Mouse (Mus musculus) erythroblast, adult 5-6 weeks (primary cell): Measurements from ENCODE around the gene Pdss2. TPM values are rescaled to one million over a fixed set of nuclear protein-coding genes. Genes with fewer than 3 reads are reported as not detected.

Source experiments
- ATAC-seq: replicated peaks from 2 replicates; pipeline ENCODE4 v1.8.0; 2016; ENCODE audit warnings: moderate number of reproducible peaks, mild to moderate bottlenecking, moderate TSS enrichment, inconsistent platforms; ENCODE audit not compliant: poor library complexity, low FRiP score, severe bottlenecking
- total RNA-seq, 2 experiments: library from RNA; stranded (forward) in 1 of 2; stranded (reverse) in 1 of 2; fragments of 150-400 nt in 1 of 2; fragments of 200-764, 138-1000 nt in 1 of 2; gene quantifications; 2 replicates each; pipeline versions ENCODE4 v1.2.3 to v1.2.4; 2015 to 2017; ENCODE audit warnings: low replicate concordance in 2 of 2

The Pdss2 gene
- 0.38 and 1.9 TPM in 2 replicates for total RNA-seq (2015; ENCODE audit: low replicate concordance)
- 6.6 and 9.3 TPM in 2 replicates for total RNA-seq (2017; ENCODE audit: low replicate concordance)

DNA sequence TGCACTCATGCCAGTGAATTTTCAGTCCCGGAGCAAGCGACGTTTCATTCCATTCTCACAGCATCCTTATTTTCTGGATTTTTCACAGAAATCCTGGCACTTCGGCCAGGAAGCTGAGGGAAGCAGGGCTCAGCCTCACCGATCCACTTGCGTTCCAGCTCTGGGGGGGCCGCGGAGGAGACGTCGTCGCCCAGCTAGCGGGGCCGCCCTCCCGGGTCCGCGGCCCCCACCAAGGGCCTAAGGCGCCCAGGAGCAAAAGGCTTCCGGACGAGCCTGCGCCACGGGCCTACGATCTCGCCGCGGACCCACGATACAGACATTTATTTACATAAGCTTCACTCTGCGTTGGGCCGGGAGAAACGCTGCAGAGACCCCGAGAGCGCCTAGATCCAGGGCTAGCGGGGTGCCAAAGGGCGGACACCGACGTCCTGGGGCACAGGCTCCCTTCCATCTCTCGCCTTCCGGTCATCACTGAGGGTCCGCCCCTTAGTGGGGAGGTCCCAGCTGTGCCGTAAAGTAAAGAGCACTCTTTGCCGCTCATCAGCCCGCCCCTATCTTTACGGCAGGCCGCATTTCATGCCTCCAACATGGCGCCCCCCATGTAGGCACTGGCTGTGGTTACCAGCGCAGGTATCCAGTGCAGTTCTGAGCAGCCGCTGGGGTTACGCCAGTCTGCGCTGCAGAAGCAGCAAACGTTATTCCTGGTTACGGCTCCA is at the start of gene Pdss2:
TSS of gene Pdss2 (plus strand) at position 577 of the 716 bp plus-strand sequence.
- peak; percentile 100 for ATAC-seq

DNA sequence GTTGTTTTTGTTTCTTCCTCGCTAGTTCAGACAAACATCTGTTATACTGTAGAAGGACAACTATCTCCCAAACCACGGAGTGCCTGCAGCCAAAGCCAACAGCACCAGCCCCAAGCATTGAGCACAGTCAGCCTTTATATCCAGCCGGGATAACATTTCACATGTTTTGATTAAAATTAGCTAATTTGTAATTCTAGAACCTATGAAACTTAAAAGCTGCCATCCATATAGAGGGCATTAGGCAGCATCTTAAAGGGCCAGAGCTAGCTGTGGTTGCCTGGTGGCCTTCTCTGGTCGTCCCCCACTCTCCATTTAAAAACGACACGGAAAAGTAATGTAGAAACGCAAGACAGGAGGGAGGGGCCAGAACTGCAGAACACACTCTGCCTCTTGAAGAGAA is 49.2 kb upstream of the Pdss2 start:
- no peak for ATAC-seq

DNA sequence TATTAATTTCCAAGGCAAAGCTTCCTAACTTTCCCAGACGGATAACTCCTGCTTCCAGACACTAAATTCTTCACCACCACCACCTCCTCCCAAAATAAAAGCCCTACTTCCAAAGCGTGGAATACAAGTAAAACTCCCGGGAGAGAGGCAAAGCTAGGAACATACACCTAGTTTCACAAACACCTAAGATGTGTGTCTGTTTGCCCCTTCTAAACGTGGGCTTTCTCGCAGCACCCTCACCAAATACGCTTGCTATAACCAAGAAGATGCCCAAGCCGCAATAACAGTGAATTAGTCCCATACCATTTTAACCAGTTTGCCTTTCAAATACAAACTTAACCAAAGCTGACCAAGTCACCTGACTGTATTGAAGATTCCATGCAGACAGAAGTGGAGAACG is 48.7 kb upstream of the Pdss2 start:
- ATAC-seq, result no peak

DNA sequence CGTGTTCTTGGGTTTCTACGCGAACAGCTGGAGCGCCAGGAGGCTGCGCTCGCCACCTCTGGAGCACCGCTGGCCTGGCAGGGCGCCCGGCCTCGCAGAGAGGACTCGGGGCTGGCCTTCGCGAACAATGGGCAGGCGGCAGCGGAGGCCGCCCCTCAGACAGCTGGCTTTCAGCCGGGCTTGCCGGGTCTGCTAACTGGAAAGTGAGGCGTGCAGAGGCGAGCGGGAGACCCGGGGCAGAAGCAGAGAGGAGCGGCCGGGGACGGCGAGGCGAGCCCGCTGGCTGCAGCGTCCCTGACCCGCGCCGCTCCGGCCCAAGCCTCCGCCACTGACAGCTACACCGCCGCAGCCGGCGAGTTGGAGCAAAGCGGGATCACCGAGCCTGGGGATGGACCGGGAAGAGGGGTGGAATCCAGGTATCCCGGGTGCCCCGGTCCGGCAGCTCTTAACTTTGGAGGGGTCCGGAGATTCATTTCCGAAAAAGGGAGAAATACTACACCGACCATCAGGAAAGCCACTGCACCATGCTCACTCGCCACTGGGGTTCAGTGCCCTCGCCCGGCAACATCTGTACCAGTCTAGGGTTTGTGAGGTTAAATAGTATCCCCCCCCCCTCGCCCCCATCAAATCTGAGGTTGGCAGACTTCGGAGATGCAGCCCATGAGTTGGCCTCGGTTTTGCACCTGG is 48.0 kb upstream of the Pdss2 start:
- no peak for ATAC-seq

DNA sequence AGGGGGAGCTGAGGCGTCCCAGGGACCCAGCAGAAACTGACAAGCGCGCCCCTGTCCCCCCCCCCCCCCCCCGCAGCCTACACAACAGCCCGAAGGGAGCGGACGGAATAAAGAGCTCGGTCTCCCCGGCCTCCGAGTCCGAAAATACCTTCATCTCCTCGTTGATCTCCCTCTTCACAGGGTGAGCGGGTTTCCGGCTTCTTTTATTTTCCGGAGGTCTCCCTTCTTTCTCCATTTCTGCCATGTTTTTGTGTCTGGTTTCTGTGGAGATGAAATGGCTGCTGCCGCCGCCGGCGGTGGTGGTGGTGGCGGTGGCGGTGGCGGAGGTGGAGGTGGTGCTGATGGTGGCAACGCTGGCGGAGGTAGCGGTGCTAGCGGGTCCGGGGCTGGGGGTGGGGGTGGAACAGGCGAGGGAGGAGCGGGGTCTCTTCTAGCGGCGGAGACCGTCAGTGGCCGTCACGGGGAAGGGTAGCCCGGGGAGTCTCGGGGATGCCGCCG is 47.4 kb upstream of the Pdss2 start:
- no peak for ATAC-seq

DNA sequence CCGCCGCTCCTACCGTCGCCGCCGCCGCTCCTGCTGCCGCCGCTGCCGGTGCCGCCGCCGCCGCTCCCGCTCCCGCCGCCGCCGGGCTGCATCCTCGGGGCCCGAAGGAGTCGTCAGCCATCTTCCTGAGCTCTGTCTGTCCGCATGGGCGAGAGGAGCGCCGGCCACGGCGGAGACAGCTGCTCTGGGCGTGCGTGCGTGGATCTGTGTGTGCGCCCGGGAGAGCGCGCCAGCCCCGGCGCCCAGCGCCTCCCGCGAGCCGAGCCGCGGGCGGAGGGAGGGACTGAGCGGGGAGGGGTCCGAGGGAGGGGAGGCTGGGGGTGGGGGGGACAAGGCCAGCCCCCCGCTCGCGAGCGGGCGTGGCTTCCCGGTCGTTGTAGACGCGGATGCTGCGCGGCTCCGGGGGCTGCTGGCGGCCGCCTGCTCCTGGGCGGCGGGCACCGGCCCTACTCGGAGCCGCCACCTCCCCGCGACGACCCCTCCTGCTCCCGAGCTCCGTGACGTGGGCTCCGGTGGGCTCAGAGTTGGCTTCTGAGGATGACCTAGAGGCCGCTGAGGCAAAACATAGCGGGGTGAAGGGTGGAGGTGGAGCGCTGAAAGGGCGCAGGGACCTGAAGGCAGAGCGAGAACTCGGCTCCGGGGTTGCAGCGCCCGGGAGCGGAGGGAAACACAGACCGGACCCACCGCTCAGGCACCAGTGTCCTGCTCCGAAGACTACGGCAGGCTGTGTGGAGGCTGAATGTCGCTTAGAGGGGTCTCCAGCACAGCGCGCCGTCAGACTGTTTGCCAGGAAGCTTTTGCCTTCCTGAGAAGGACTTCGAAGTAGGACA is 46.7 kb upstream of the Pdss2 start, which contains the start of the genes Sobp and 9030612E09Rik:
TSS of gene Sobp (minus strand) at position 205 of the 830 bp plus-strand sequence.
TSS of gene 9030612E09Rik (plus strand) at position 379 of the 830 bp plus-strand sequence.
- ATAC-seq, result no peak

DNA sequence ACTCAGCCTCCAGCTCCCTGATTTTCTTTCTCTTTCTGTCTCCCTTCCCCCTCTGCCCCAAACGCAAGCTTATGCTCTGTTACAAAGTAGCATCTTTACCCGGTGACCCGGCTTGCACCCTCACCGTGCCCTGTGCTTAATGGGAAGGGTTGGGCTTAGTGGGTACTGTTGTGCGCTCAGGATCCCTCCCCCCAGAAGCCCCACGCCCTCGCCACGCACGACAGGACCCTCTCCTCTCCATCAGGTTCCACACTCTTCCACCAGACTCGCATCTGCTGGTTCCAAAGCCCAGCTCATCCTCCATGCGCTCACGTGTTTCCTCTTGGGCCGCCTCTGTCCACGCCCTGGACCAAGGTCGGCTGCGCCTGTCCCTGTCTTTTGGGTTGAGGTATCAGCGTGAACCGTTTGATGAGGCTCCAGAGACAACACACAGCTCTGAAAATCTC is 46.1 kb upstream of the Pdss2 start:
- no peak for ATAC-seq

DNA sequence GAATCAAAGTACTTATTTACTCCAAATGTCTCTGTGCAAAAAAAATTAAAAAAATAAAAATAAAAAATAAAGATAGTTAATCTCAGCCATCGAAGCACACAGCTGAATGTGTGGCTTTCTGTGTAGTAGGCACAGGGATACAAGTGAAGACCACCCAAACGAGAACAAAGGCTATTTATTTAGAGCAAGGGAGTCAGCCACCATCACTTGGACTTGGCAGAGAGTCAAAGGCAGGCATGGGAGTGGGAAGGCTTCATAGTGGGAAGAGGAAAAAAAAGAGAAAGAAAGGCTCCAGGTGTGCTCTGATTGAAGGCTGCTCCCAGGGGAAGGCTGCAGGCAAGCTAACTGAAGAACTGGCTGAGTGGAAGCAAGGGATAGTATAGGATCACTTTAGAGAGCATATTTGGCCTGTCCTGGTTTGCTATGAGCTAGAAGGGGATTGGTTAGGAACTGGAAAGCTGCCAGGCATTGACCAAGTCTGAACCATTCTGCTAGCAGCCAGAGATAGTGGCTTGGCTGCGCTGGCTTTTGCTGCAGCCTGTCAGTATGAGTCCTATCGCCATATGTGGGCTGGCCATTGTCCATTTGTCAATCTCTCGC is 40.9 kb upstream of the Pdss2 start:
- no peak for ATAC-seq

DNA sequence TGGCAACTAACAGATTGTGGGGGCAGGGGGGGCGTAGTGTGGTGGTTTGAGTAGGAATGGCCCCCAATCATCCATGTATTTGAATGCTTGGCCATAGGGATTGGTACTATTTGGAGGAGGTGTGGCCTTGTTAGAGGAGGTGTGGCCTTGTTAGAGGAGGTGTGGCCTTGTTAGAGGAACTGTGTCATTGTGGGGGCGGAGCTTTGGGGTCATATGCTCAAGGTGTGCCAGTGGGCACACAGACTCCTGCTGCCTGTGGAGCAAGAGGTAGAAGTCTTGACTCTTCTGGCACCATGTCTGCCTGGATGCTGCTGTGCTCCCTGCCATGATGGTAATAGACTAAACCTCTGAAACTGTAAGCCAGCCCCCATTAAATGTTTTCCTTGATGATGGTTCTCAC is 21.1 kb upstream of the Pdss2 start:
- no peak for ATAC-seq

DNA sequence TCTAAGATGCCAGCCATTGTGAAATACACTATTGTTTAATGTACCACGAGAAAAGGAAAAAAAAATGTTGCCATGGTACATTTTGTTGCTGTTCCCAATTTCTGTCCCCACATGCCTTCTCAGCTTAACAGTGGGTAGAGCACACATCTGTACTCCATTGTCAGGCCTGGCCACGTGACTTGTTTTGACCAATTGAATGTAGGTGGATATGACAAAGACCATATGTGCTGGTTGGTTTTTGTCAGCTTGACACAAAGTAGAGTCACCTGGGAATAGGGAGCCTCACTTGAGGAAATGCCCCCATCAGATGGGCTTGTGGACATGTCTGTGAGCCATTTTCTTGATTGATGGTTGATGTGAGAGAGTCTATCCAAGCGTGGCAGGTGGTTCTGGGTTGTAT is 17.4 kb upstream of the Pdss2 start:
- no peak for ATAC-seq

DNA sequence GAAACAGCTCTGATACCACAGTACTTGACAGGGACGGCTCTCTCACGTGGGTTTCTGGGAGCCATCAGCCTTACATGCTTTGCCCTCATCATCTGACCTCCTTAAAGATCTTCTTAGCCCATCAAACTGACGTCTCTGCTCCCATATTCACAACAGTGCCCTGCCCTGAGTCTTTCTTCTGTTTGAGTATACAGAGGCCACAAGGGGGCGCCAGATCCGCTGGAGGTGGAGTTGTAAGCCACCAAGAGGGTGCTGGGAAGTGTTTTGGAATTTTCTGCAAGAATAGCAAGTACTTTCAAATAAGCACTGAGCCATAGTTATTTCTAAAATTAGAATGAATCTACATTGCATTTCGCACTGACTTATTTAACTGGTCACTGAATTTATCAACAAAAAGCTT is 9.4 kb upstream of the Pdss2 start:
- no peak for ATAC-seq

DNA sequence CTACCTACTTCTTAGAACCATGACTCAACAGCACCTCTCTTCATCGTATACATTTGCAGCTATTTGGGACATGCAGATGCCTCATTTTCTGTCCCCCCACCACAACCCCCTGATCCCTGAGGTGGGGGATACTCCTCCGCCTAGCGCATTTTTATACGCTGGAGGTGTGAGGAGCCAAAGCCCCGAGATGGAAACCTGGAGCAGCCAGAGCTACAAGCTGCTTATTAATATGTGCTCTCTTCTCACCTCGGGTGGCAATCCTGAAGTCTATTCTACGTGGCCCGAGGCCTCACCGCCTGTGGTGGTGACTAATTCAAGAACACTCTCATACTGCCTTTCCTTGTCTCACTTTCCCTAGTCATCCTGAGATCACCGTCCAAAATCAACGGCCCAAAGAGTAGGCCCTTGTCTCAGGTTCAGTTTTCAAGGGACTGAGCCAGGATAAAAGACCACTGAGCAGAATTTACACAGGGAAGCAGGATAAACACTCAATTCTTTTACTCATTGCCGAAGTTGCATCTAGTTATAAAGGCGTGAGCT is 3.9 kb upstream of the Pdss2 start:
- ATAC-seq, result no peak

DNA sequence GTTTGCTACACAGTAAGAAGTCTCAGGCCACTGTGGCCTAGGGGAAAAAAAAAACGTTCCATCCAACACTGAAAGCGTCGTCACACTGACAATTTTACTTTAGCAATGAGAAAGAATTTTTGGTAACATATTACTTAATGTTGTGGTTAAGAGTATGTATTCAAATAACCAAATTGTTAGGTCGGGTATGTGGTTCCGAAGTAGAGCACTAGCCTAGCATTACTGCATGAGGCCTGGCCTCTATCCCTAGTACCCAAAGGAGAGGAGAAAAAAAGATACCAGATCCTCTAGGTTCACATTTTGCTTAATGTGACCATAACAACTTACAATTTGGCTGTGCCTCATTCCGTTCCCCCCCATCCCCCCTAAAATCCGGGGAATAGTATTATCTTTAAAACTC is 807 bp upstream of the Pdss2 start:
- no peak for ATAC-seq

DNA sequence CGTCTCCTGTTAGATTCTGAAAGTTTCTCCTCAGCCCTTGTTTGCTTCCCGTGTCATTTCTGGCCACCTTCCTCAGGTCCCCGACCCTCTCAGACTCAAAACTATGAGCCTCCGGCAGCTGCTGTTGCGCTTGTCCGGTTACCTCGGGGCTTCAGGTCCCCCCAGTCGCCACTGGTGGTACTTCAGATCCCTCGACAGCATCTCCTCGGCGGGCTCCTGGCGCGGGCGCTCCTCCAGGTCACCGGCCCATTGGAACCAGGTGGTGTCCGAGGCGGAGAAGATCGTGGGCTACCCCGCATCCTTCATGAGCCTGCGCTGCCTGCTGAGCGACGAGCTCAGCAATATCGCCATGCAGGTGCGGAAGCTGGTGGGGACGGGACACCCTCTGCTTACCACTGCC is 373 bp downstream of the Pdss2 start:
- peak; percentile 59 for ATAC-seq

DNA sequence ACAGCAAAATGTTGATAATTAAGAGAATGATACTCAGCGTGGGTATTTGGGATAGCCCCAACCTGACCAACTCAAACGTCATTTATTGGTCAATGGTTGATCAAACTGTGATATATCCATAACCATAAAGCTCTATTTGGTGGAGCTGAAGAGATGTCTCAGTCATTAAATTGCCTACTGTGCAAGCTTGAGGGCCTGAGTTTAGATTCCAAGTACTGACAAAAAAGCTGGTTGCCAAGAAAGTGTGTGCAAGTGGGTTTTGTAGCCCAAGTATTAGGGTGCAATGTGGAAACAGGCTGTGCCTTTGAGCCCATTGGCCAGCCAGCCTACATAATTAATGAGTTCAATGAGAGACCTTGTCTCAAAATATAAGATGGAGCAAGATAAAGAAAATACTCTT is 2.1 kb downstream of the Pdss2 start:
- no peak for ATAC-seq

DNA sequence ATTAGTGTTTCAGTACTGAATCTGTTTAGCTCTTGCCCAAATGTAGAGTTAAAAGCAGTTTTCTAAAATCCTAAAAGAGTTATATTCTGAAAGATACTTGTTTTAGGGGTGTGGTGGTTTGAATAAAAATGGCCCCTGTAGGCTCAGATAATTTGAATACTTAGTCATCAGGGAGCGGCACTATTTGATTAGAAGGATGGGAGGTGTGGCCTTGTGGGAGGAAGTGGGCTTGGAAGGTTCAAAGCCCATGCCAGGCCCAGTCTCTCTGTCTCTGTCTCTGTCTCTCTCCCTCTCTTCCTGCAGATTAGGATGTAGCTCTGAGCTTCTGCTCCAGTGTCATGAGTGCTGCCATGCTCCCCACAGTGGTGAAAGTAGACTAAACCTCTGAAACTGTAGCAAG is 5.1 kb downstream of the Pdss2 start:
- no peak for ATAC-seq

DNA sequence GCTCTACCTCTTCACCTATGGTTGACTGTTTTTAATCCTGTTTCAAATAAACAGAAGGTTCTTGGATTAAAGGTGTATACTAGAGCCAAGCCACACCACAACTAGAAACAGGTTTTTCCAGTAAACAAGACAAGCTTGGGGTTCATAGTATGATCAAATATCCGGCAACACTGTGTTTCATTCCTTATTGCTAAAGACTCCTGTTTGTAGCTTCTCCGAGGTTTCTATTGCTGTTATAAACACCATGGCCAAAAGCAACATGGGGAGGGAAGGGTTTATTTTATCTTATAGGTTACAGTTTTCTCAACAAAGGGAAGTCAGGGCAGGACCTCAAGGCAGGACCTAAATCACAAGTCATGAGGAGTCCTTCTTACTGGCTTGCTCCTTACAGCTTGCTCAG is 8.0 kb downstream of the Pdss2 start:
- ATAC-seq, result no peak

DNA sequence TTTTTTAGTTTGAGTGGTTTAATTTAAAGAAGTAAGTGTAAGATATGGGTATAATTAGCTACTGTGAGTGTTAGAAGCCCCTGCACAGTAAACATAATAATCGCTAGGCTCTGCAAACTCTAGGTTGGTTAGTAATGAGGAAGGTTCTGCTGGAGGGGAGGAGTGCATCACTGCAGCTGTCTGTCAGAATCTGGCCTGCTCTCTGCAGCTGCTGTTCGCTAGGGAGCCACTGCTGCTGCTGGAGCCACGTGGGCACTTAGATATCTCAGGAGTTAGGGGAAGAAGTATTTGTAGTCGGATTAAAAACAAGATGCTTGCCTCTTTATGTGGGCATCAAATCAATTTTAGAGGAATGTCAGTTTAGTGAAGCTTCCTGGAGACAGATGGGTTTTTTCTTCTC is 13.2 kb downstream of the Pdss2 start:
- no peak for ATAC-seq

DNA sequence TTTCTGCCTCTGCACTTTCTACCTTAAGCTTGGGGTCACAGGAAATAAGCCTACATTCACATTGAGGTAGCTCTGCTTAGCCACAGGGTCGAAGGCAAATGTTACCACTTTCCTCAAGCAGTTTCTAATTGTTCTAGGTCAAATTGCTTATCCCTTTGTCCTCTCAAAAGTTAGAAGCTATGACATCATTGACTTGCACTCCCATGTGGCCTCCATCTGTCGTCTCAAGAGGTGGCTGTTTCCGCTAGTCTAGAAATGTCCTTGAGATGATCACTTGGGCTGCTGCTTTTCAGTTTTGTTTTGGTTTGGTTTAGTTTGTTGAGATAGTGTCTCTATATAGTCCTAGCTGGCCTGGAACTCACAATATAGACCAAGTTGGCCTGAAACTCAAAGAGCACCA is 13.7 kb downstream of the Pdss2 start:
- ATAC-seq, result no peak
